Mouse (Mus musculus) stomach, postnatal 0 days (tissue): Measurements from ENCODE around the gene Ptprn2.

Source experiments
- CTCF ChIP-seq: IDR thresholded peaks from 2 replicates; pipeline ENCODE4 v1.5.1; 2016; ENCODE audit warnings: antibody characterized with exemption, low read depth, mild to moderate bottlenecking, moderate library complexity
- EP300 ChIP-seq: optimal IDR thresholded peaks from 2 replicates; pipeline ENCODE3; 2016; ENCODE audit warnings: antibody characterized with exemption

- TF ChIP-seq CTCF (no peak), EP300 (no peak)
These were observed 115.9 kb downstream of the Ptprn2 start for GRCm38 (mm10) chr12:116601395-116601794.
